Mouse (Mus musculus) kidney, embryonic 14.5 days (tissue): ENCODE measurements at regions not wholly inside any gene's neighbourhood (a gene's known extent, or its start where the extent isn't known, plus 50 kb on each side); places are given as distances from the start of the nearest gene placed in this dataset.

Experiments used
- ATAC-seq: fragments of 200-750 bp; cut with Nextera tagmentation; 2 replicates; pipeline ENCODE4 v1.8.0; 2017; ENCODE audit warnings: moderate number of reproducible peaks, mild to moderate bottlenecking, moderate TSS enrichment, moderate library complexity; ENCODE audit not compliant: low FRiP score, low TSS enrichment
- H3K27ac ChIP-seq: fragments of 300-500 bp; sonication (generic); 2 replicates; pipeline ENCODE4 v1.5.1; 2014; ENCODE audit warnings: low read depth, mild to moderate bottlenecking, low read length, moderate library complexity, mixed read lengths
- H3K27me3 ChIP-seq: fragments of 300-500 bp; sonication (generic); 2 replicates; pipeline ENCODE4 v1.6.1; 2014; ENCODE audit warnings: mild to moderate bottlenecking, low read length; ENCODE audit not compliant: control insufficient read depth, insufficient read depth
- H3K36me3 ChIP-seq: fragments of 300-500 bp; sonication (generic); 2 replicates; pipeline ENCODE4 v1.6.1; 2014; ENCODE audit warnings: low read length, mixed read lengths; ENCODE audit not compliant: control insufficient read depth, insufficient read depth
- H3K4me1 ChIP-seq: fragments of 300-500 bp; sonication (generic); 2 replicates; pipeline ENCODE4 v1.6.1; 2014; ENCODE audit warnings: low read length, mixed read lengths; ENCODE audit not compliant: control insufficient read depth, insufficient read depth
- H3K4me2 ChIP-seq: fragments of 300-500 bp; sonication (generic); replicated peaks from 2 replicates; pipeline ENCODE4 v1.6.1; 2014; ENCODE audit warnings: low read depth, mild to moderate bottlenecking, low read length
- H3K4me3 ChIP-seq: fragments of 300-500 bp; sonication (generic); 2 replicates; pipeline ENCODE4 v1.5.1; 2014; ENCODE audit warnings: mild to moderate bottlenecking, low read length
- H3K9ac ChIP-seq: fragments of 300-500 bp; sonication (generic); 2 replicates; pipeline ENCODE4 v1.6.1; 2014; ENCODE audit warnings: low read depth, mild to moderate bottlenecking, low read length, moderate library complexity
- H3K9me3 ChIP-seq: fragments of 300-500 bp; sonication (generic); 2 replicates; pipeline ENCODE4 v1.6.1; 2016; ENCODE audit warnings: low read length; ENCODE audit not compliant: control insufficient read depth
- WGBS: fragments of 180-500 bp; shearing (Covaris S2); extraction: QIAGEN DNeasy Blood & Tissue Kit; methylation state at CpG from one replicate; pipeline ENCODE4 v1.1.7; 2014; 5-methylcytosine and 5-hydroxymethylcytosine counted together

- no peak for ATAC-seq
These were observed 249.2 kb upstream of the Prox1 start for GRCm38 (mm10) chr1:190419709-190420108.

GRCm38 (mm10) chr1:190417326-190417725 lies 246.8 kb upstream of the Prox1 start:
- H3K27me3 ChIP-seq: peaks cover 8% of the 10 kb centered on the region; the same call in 1 of the 2 replicates
- 11% methylated on average over 11 of the region's 11 CpGs for WGBS
- no peaks in the 10 kb centered on the region for H3K9me3 ChIP-seq
- no peak overlapping the region for H3K4me2 ChIP-seq
- H3K4me3 ChIP-seq: no peak overlapping the region
- H3K27ac ChIP-seq: no peak overlapping the region
- no peaks in the 10 kb centered on the region for H3K4me1 ChIP-seq
- H3K9ac ChIP-seq: no peak overlapping the region
- ATAC-seq: no peak
- H3K36me3 ChIP-seq: no peaks in the 10 kb centered on the region

More at GRCm38 (mm10) chr1:190419709-190420108, 249.2 kb upstream of the Prox1 start:
- H3K27me3 ChIP-seq: peaks cover 7% of the 10 kb centered on the region; the same call in 1 of the 2 replicates
- H3K4me2 ChIP-seq: no peak overlapping the region
- no peaks in the 10 kb centered on the region for H3K36me3 ChIP-seq
- 60% methylated on average over 13 of the region's 13 CpGs for WGBS
- no peak overlapping the region for H3K27ac ChIP-seq
- H3K9ac ChIP-seq: no peak overlapping the region
- H3K9me3 ChIP-seq: no peaks in the 10 kb centered on the region
- H3K4me3 ChIP-seq: no peak overlapping the region
- no peaks in the 10 kb centered on the region for H3K4me1 ChIP-seq

GRCm38 (mm10) chr1:190411756-190412155 lies 241.2 kb upstream of the Prox1 start:
- Histone ChIP-seq H3K4me3 (no peak overlapping the region), H3K4me1 (no peaks in the 10 kb centered on the region), H3K9ac (no peak overlapping the region), H3K9me3 (no peaks in the 10 kb centered on the region), H3K4me2 (no peak overlapping the region), H3K27ac (no peak overlapping the region), H3K36me3 (no peaks in the 10 kb centered on the region), H3K27me3 (0 out of 2 replicates have a peak, but pooled peaks cover 2% of the 10 kb centered on the region)
- no peak for ATAC-seq
- WGBS: 85% methylated on average over 5 of the region's 5 CpGs

GRCm38 (mm10) chr1:190403335-190403734 lies 232.8 kb upstream of the Prox1 start:
- H3K4me1 ChIP-seq: no peaks in the 10 kb centered on the region
- H3K4me2 ChIP-seq: no peak overlapping the region
- no peaks in the 10 kb centered on the region for H3K9me3 ChIP-seq
- WGBS: 69% methylated on average over 12 of the region's 12 CpGs
- no peaks in the 10 kb centered on the region for H3K27me3 ChIP-seq
- no peak overlapping the region for H3K4me3 ChIP-seq
- H3K27ac ChIP-seq: no peak overlapping the region
- no peak overlapping the region for H3K9ac ChIP-seq
- ATAC-seq: no peak
- H3K36me3 ChIP-seq: no peaks in the 10 kb centered on the region

GRCm38 (mm10) chr1:190398308-190398707 lies 227.8 kb upstream of the Prox1 start:
- Histone ChIP-seq H3K27ac (no peak overlapping the region), H3K9ac (no peak overlapping the region), H3K9me3 (no peaks in the 10 kb centered on the region)

GRCm38 (mm10) chr1:190397811-190398210 lies 227.3 kb upstream of the Prox1 start:
- Histone ChIP-seq H3K27me3 (no peaks in the 10 kb centered on the region), H3K4me1 (no peaks in the 10 kb centered on the region), H3K4me3 (no peak overlapping the region), H3K9me3 (no peaks in the 10 kb centered on the region), H3K27ac (no peak overlapping the region), H3K9ac (no peak overlapping the region), H3K4me2 (no peak overlapping the region), H3K36me3 (no peaks in the 10 kb centered on the region)
- 63% methylated on average over 2 of the region's 2 CpGs for WGBS
- no peak for ATAC-seq

More at GRCm38 (mm10) chr1:190398308-190398707, 227.8 kb upstream of the Prox1 start:
- H3K4me1 ChIP-seq: no peaks in the 10 kb centered on the region
- 56% methylated on average over 6 of the region's 6 CpGs for WGBS
- no peak for ATAC-seq
- H3K36me3 ChIP-seq: no peaks in the 10 kb centered on the region
- H3K4me2 ChIP-seq: no peak overlapping the region
- no peaks in the 10 kb centered on the region for H3K27me3 ChIP-seq
- no peak overlapping the region for H3K4me3 ChIP-seq

- Histone ChIP-seq H3K9me3 (no peaks in the 10 kb centered on the region), H3K36me3 (no peaks in the 10 kb centered on the region), H3K4me2 (no peak overlapping the region), H3K27me3 (no peaks in the 10 kb centered on the region), H3K4me1 (no peaks in the 10 kb centered on the region), H3K27ac (no peak overlapping the region), H3K4me3 (no peak overlapping the region), H3K9ac (no peak overlapping the region)
- ATAC-seq: no peak
- 63% methylated on average over 6 of the region's 6 CpGs for WGBS
These were observed 222.5 kb upstream of the Prox1 start for GRCm38 (mm10) chr1:190393061-190393460.

- Histone ChIP-seq H3K36me3 (no peaks in the 10 kb centered on the region), H3K27me3 (peaks cover 3% of the 10 kb centered on the region; the same call in 1 of the 2 replicates), H3K27ac (no peak overlapping the region), H3K9me3 (no peaks in the 10 kb centered on the region), H3K4me2 (no peak overlapping the region), H3K9ac (no peak overlapping the region), H3K4me3 (no peak overlapping the region), H3K4me1 (no peaks in the 10 kb centered on the region)
- no peak for ATAC-seq
- WGBS: 87% methylated on average over 4 of the region's 4 CpGs
These were observed 218.3 kb upstream of the Prox1 start for GRCm38 (mm10) chr1:190388853-190389252.

GRCm38 (mm10) chr1:190384555-190384954 lies 214.0 kb upstream of the Prox1 start:
- H3K9ac ChIP-seq: no peak overlapping the region
- no peak overlapping the region for H3K4me2 ChIP-seq
- H3K27ac ChIP-seq: no peak overlapping the region
- H3K27me3 ChIP-seq: peaks cover 6% of the 10 kb centered on the region; the same call in 1 of the 2 replicates
- H3K36me3 ChIP-seq: no peaks in the 10 kb centered on the region
- ATAC-seq: no peak
- WGBS: 50% methylated on average over 12 of the region's 12 CpGs
- no peak overlapping the region for H3K4me3 ChIP-seq
- H3K4me1 ChIP-seq: no peaks in the 10 kb centered on the region
- H3K9me3 ChIP-seq: no peaks in the 10 kb centered on the region
